Mouse (Mus musculus) kidney, adult 2 months (tissue): ENCODE data around the gene Tubgcp6.

Experiments used
- CTCF ChIP-seq: fragments of 200-500 bp; conservative IDR thresholded peaks from 2 replicates; pipeline ENCODE4 v1.5.1; 2011; ENCODE audit warnings: low read depth, mild to moderate bottlenecking, control low read depth, low read length, moderate library complexity, mixed read lengths; ENCODE audit not compliant: insufficient read depth, insufficient read length
- POLR2A ChIP-seq: fragments of 200-500 bp; IDR thresholded peaks from one replicate; pipeline ENCODE4 v1.6.1; 2011; ENCODE audit warnings: low read depth, low read length, control low read depth

DNA sequence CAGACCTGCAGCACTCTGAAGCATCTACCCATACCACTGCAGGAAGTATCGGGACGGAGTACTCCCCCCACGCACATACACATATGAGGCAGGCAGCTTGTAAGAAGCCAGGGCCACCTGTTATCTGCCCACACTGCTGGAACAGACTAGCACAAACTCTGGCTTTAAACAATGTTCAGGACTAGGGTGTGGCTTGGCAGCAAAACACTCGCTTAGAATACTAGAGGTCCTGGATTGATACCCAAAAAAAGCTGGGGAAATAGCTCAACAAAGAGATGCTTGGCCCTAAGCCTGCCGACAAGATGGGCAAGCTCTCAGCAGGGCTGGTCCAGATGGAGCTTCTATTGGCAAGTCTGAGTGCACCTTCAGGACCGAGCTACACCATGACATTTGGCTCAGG is 59.4 kb downstream of the Tubgcp6 start:
- TF ChIP-seq POLR2A (no peak), CTCF (no peak)
